Mouse (Mus musculus): ENCODE results near the gene Ryr2. TPM values are rescaled to one million over a fixed set of nuclear protein-coding genes. Genes with fewer than 3 reads are reported as not detected.
"Not testable (repeated sequence)": the region's sequence is repeated elsewhere in the genome, so short reads cannot be mapped to it uniquely, and the experiment has no call there.

Ryr2 gene
- total RNA-seq (2021): under 1 TPM; 0.31 to 0.32 TPM
- long read RNA-seq, experiment 1: 0 reads
- long read RNA-seq, experiment 2: 0 reads

DNA sequence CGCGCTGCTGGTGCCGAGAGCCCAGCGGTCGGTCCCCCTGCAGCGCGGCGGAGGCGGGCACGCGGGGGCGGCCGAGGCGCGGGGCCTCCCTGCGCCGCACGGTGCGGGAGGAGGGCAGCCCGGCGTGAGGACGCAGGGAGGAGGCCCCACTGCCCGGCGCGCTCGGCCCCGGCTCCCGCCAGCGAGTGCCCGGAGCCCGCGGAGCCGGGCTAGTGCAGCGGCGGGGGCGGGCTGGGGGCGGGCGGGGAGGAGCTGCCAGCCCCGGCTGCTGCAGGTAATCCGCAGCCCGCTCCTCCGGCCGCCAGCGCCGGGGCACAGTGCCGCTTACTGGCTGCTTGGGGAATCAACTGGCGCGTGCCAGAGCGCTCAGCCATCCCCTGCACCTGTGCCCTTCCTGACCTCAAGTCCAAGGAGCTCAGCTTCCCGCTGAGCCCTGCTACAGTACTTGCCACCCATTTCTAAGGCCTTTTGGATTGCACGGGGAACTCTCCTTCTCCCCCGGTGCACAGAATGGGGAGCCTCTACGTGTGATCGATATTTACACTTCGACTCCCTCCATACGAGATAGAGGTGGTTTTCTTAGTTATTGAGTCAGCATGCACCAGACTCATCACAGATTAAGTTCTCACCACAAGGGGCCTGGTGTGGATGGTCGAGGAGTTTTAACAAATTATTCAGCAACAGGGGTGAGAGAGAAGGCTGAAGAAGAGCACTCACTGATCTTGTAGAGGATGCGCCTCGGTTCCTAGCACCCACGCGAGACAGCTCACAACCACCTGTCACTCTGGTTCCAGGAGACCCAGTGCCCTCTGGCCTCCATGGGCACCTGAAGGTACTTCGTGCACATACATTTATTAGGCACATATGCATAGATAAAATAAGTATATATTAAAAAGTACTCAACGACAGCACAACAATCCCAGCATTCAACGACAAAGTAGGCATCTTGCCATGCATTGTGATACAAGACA, at the start of gene Ryr2:
Gene Ryr2, minus strand, starts transcription at position 284 of the 971 bp plus-strand sequence.
- DNase-seq: no peak

DNA sequence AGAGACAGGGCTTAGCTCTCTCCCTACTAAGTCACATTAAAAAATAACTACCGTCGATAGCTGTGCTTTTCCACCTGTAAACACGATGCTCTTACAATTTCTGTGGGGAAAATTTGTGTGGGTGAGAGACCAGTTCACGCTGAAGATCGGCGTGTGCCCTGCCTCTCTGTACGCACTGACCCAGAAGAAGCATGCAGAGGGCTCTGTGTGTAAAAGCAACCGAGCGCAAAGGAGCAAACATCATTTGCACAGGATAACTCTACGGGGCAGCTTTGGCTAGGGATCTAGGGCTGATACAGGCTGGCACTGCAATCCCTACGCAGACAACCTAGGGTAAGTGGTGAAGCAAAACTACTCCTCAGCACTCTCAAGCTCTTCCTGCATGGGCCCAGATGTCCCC, 47.2 kb upstream of the Ryr2 start:
- DNase-seq: no peak

DNA sequence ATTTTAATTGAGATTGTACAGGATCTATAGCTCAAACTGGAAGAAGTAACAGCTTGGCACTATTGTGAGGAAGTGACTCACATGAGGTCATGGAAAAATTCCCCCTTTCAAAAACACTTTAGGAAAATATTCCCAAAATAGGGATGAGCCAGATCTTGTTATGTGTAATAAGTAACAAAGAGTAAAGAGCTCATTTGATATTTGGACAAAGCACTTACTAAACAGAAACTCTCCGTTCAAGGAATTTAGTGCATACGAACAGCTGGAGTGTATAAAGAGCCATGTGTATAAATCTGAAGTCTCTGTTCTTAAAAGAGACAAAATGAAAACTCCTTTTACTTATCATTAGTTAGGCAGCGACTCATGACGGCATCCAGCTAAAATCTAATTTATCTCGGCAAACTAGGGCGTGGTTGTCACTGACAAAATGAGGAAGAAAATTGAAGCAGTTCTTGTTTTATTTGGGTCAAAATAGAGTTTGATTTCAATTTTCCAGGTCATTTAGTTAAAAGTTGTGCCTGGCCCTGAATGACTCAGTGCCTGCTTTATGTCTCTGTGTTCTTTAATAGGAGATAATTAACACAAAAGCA, 40.3 kb upstream of the Ryr2 start:
- no peak for DNase-seq

DNA sequence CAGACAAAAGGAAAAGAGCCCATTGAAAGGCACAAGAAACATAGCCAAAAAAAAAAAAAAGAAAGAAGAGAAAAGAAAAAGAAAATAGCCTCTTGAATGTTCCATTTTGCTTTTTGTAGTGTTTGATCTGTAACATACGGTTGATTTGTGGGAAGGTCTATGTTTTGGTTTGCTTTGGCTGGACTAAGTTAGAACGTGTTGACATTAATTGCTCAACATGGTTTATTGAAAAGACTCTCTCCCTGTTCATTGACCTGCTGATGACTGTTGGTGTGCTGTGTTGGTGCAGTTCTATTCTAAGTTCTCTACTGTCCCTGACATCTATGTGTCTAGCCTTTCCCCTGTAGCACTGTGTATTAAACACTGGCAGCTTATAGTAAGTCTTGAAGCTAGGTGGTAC, 39.7 kb upstream of the Ryr2 start:
- DNase-seq: no peak

DNA sequence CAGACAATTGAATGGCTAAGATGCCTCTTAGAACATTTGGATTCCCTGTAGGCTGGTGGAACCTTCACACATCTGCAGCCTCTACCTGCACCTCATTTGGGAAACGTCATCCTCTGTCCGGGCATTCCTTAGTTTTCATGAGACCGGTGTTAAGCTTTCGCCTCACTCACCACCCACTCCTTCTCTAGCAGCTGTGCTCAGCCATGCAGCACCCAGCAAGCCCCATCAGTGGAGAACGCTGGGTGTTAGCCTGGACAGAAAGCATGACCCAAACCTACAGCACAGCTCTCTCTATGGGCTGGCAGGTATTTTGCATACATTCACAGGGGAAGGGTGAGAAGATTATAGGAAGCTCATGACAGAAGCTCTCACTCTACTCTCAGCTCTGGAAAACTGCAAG, 36.6 kb upstream of the Ryr2 start:
- no peak for DNase-seq

DNA sequence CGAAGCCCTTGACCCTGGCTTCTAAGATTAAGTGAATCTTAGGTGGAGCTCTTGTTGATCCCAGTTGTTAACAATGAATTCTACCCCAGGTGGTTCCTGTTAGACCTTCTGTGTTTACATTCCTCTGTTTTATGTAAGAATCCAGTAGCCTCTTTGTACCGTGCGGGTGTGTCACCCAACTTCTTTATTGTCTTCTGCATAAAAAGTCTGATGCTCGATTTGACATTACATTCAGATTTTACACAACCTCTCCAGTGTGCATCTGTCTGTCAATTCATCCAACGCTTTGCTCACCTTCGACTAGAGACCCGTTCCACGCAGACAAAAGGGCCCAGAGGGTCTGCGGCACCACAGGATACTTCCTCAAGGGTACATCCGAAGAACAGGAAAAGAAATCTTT, 29.7 kb upstream of the Ryr2 start:
- not testable (repeated sequence) for DNase-seq

DNA sequence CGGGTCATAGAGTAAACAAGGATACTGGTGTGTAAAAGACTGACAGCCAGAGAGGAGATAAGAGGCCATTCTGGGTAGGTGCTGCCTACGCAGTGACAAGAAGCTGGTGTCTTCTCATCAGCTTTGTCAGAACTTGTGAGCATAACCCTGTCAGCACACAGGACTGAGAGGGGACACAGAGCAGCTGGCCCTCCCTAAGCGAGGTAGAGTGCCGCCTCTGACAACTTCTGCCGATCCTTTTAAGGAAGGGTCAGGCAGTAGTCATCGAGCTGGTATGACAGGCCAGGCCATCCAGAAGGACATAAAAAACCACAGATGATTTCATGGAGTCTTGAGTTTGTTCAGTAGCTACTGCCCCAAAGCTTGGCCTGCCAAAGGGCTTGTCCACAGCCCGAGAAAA, 26.8 kb upstream of the Ryr2 start:
- DNase-seq: no peak

DNA sequence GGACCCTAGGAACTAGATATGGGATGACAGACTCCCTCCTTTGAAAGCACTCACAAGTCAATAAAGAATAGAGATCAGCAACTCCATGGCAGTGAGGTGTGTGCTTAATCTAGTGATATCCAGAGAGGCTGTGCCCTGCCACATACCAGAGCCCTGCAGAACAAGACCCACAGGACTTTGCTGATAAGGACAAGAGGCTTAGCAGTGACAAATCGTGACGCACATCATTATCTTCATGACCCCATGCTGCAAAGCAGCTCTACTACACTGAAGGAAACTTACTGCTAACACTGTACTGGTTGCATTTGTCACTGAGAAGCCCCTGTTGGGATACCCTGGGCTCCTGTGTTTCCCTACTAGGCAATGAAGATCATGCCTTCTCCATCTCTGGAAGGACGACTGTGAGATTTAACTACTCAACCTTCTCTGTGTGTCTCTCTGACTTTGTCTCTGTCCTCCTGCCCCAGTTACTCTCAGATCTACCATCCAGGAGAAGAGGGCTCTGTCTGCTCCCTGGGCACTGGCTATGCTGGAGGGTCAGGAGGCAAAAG, 25.5 kb upstream of the Ryr2 start:
- DNase-seq: no peak

DNA sequence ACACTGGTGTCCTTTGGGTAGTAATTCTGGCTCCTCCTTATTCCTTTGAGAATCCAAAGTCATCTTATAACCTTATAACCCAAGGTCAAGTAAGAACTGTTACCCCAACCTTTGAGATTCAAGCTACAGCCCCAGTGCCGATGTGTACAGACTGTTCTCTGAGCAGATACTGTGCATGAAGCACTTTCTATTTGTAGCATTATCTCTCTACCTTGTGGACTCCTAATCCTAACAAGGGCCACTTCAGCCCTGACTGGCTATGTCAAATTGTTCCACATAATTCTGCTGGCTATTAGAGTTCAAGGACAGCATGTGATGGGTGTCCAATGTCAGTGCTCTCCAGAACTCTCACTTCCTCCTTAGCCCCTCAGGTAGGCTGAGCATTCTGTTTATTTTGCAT, 22.4 kb upstream of the Ryr2 start:
- DNase-seq: no peak

DNA sequence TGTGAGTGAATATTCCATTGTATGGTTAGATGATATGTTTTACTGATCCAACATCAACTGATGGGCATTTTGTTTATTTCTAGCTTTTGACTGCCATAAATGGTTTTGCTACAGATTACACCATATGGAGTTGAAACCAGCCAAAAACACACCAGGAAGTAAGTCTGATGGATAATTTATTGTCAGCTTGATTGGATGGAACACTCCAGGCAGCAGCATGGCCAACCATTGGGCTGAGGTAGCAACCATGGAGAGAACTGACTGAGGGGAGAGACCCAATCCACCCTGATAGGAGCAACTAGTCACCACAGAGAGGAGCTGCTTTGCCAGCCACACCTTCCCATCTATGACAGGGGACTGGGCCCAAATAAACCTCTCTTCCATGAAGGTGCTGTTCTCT, 19.4 kb upstream of the Ryr2 start:
- no peak for DNase-seq

DNA sequence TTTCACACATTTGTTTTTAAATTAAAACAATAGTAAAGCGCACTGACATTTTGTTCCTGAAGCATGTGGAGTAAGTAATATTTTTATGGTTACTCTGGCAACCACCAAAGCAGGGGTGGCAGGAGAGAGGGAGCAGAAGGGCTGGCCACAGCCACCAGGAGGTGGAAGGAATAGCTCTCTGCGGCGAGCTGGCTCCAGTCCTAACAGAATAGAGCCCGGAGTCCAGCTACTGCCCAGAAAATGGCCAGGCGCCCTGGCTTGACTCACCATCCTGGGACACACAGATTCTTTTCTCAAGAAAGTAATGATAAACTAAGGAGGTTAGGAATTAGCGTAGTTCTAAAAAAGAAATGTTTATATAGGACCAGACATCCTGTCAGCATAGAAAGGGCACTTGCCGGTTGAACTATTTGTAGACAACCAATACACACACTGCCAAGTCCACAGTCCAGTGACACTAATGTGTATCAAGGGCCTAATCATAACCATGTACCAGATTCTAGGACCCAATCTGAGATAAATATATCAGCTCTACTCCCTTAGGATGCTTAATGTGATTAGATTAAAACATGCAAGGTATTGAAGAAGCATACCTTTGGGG, 18.3 kb upstream of the Ryr2 start:
- DNase-seq: peak; percentile 45

DNA sequence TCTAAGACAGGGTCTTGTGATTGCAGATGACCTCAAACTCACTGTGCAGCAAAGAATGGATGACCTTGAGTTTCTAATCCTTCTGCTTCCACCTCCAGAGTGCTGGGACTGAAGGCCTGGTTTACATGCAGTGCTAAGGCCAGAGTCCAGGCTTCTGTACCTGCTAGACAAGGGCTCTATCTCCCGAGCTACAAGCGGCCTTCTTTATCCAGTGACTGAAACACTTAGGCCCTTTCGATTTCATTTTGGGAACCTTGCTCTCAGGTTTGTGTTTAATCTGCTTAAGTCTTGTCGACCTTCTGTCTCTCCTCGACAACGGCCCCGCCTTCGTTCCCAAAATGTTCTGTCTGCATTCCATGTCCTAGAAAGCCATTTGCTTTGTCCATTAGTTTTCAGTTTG, 8.8 kb upstream of the Ryr2 start:
- DNase-seq: no peak

DNA sequence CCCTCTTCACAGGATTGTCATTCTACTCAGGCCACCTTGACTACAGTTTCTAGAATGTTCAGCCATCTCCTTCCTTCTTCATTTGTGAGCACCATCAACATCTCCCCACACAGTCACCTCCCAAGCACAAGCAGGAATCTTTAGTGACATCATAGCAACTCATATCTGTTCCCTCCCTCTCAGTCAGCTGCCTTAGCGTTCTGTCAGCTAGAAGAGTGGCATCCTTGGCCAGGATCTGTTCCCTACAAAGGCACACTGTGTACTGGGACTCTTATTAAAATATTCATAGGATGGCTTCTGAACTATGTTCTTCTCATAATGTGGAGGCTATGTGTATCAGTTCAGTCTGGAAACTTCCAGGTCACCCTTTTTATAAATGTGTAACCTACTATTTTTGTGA, 8.1 kb upstream of the Ryr2 start:
- DNase-seq: no peak

DNA sequence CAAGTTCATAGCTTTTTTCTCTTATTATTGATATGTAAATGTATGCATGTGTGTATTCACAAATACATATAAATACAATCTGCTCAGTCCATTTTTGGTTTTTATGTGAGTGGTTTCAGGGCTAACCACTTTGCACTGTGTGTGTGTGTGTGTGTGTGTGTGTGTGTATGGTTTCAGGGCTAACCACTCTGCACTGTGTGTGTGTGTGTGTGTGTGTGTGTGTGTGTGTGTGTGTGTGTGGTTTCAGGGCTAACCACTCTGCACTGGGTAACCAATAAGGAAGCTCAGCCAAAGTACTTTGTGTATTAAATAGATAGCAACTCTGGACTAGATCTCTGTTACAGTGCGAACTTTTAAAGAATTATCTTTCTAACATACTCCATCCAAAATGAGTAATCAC, 2.2 kb upstream of the Ryr2 start:
- DNase-seq: no peak

DNA sequence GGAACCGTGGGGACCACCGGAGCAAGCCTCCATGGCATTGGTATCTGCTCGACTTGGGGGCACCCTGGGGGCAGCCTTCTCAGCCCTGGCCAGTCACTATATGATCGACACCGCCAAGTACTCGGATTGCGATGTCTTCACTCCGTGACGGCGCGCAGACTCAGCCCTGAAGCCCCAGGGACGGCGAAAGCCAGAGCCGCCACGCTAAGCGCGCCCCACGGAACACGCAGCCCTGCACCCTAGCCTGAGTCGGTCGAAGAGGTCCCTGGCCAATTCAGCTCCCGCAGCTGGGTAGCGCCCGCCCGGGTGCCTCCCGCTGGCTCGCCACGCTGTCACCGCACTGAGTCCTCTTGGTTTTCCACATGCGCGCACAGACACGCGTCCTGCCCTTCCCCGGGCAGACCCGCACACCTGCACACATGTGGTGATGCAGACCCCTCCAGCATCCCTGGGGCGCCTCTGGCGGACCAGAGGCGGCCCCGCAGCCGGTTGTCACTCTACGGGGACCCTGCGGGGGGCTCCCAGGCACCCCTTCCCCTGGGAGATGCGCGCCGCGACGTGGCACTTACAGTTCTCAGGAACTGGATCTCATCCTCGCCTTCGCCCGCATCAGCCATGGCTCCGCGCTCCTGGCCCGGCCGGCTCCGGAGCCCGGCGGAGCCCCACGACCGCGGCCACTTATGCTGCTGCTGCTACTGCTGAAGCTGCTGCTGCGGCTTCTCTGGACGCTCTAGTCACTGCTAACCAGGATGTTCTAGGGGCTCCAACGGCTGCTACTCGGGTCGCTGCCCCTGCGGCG, 716 bp downstream of the Ryr2 start:
- no peak for DNase-seq

DNA sequence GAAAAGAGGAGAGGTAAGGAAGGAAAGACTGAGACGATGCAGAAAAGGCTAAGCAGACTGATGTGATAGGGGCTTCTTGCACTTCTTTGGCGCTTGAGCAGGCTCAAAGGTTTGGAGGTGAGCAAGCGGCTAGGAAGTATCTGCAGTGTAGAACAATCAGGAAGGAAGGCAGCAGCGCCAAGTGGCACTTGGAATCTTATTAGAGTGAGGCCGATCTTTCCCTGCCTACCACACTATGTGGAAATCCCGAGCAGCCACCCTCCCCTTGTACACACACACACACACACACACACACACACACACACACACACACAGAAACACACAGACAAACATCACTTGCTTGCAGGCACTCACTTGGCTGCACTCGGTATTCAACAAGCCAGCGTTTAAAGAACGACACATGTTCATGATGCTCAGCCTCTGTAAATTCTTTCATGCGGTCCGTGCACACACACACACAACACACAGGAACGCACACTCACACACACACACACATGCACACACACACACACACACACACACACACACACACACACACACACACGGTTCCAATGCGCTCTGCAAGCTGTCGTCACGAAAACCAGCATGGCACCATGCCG, 1.4 kb downstream of the Ryr2 start:
- no peak for DNase-seq

DNA sequence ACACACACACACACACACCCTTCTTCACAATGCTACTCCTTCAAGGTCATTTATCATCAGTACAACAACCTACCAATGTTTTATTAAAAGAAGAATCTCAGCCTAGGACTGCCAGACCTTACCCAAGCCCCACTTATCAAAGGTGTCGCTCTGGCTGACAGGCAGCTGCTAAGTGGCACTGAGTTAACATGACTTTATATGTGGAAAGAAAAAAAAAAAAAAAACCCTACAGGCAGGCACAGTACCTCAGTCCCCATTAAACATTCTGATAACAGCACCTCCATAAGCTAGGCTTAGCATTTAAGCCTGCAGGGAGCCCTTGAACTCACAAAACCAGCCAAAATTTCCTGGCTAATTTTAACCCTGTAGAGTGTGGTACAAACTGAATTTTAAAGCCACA, 2.4 kb downstream of the Ryr2 start:
- no peak for DNase-seq

DNA sequence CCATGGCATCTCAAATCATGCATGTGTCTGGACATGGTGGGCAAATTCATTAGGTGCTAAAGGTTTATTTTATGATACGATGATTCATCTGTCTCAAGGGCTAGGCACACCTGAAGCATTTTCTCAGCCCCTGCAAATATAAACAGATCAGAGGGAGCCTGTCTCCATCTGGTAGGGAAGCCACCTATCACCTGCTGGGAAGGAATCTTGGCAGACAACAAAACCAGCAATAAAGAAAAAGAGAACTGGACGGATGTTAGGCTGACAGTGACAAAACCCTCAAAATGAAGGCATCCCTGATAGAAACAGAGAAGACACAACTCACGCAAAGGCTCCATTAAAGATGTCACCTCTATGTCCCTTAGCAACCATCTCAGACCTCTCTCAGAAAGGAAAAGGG, 3.7 kb downstream of the Ryr2 start:
- DNase-seq: no peak

DNA sequence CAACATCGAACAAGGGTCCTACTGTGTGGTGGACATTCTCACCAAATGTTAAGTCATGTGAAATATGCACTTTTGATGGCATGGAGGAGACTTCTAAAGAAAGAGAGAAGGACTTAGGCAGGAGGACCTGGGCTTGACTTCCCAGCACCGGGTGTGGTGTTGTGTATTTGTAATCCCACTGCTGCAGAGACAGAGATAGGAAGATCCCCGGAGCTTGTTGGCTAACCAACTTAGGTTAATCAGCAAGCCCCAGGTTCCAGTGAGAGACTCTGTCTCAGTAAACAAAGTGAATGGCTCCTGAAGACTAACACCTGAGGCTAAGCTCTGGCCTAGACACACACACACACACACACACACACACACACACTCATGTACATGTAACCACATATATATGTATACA, 7.3 kb downstream of the Ryr2 start:
- no peak for DNase-seq

DNA sequence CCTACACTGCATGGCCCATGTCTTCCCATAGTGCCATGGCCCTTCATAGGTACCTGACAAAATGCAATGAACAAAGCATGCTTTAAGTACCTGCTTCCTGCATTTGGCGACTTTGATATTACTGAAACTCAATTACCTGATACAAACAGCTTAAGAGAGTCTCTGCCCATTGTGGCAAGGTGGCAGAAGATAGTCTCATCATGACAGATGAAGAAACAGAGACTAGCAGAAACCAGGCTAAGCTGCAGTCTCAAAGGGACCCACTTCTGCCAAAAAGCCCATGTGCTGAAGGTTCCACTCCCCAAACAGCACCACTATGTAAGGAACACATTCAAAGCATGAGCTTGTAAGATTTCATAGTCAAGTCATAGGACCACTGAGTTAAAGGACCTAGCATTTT, 7.8 kb downstream of the Ryr2 start:
- no peak for DNase-seq

DNA sequence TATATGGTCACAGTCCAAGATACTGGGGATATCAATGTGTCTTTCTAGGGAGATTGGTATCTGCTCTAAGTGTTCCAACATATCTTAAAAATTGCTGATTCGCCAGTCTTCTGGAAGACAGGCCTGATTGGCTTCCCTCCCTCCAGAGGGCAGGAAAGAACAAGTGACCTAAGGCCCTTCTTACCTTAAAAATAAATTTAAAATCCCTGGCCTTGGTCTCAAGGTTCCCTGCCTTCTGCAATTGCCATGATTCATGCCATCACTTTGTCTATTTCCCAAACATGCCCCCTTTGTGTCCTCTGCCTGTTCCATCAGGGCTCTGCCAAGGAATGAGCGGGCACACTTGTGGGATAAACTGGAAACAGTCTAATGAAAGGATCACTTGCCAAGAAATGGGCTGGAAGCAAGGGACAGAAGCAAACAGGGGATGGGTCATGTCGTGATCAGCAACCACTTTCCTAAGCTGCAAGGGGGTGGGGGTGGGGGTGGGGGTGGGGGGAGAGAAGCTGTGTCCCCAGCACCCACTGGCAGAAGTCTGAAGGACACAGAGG, 10.3 kb downstream of the Ryr2 start:
- no peak for DNase-seq

Measured in gastrocnemius, postnatal 25 days (tissue).